Mouse (Mus musculus): Measurements from ENCODE around the gene Prr36. TPM values are rescaled to one million over a fixed set of nuclear protein-coding genes. Genes with fewer than 3 reads are reported as not detected.
A peak's percentile ranks its signal among the peaks of the same experiment; 100 is the strongest.

The Prr36 gene
- polyA plus RNA-seq, 1 experiment from 2014 or later = 0.25 TPM

DNA sequence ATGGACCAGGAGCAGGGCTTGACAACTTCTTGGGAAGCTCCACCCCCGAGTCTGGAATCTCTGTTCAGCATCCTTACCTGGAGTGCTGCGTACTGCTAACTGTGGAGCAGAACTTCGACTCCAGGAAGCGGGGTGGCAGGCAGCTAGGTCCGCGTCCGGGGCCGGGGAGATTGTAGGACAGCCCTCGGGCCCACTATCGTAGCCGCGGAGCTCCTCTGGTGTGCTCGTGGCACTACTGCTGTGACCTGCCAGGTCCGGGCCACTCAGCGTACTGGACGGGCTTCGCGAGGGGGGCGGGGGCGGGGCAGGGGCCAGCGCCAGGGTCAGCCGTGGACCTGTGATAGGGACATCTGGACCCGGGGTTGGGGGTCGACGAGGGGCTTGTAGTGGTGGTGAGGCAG is 4.5 kb downstream of the Prr36 start:
- H3K36me3 ChIP-seq (ENCODE audit: control insufficient read depth, insufficient read depth) = no peaks in the 10 kb centered on the region; the same call in 1 of the 2 replicates
- H3K27me3 ChIP-seq (ENCODE audit: control insufficient read depth, insufficient read depth, low read length) = peaks cover 43% of the 10 kb centered on the region
- peak overlapping the region; percentile 41 for H3K4me3 ChIP-seq (ENCODE audit: low read length)
- no peak overlapping the region for H3K27ac ChIP-seq (ENCODE audit: low read length)
- H3K9ac ChIP-seq (ENCODE audit: low read length) = peak overlapping the region; percentile 54
- ATAC-seq (replicated peaks; ENCODE audit: extremely low read depth, insufficient read depth, low FRiP score) = 0 out of 2 replicates have a peak, but pooled peaks have one; percentile 2
- H3K4me2 ChIP-seq (ENCODE audit: low read depth, low read length) = peak overlapping the region; percentile 76
- WGBS = 1% methylated on average over 25 of the region's 25 CpGs
- peaks cover 27% of the 10 kb centered on the region for H3K4me1 ChIP-seq (ENCODE audit: control insufficient read depth, insufficient read depth, low read length)
- no peaks in the 10 kb centered on the region; the same call in 1 of the 2 replicates for H3K9me3 ChIP-seq (replicated peaks; ENCODE audit: control insufficient read depth, low read length)

GRCm38 (mm10) chr8:4211097-4211496 is 6.2 kb downstream of the Prr36 start:
- ATAC-seq (replicated peaks; ENCODE audit: extremely low read depth, insufficient read depth, low FRiP score) = no peak
- 75% methylated on average over 6 of the region's 6 CpGs for WGBS

GRCm38 (mm10) chr8:4207016-4207350 is 10.3 kb downstream of the Prr36 start:
- H3K4me2 ChIP-seq (ENCODE audit: low read depth, low read length) = no peak overlapping the region; the same call in 1 of the 2 replicates
- H3K9ac ChIP-seq (ENCODE audit: low read length) = no peak overlapping the region
- no peak overlapping the region for H3K4me3 ChIP-seq (ENCODE audit: low read length)
- peaks cover 5% of the 10 kb centered on the region for H3K4me1 ChIP-seq (ENCODE audit: control insufficient read depth, insufficient read depth, low read length)
- 61% methylated on average over 2 of the region's 2 CpGs for WGBS
- no peaks in the 10 kb centered on the region; the same call in 1 of the 2 replicates for H3K9me3 ChIP-seq (replicated peaks; ENCODE audit: control insufficient read depth, low read length)
- H3K27me3 ChIP-seq (ENCODE audit: control insufficient read depth, insufficient read depth, low read length) = peaks cover 26% of the 10 kb centered on the region
- no peak overlapping the region for H3K27ac ChIP-seq (ENCODE audit: low read length)
- H3K36me3 ChIP-seq (ENCODE audit: control insufficient read depth, insufficient read depth) = no peaks in the 10 kb centered on the region; the same call in 1 of the 2 replicates
- ATAC-seq (replicated peaks; ENCODE audit: extremely low read depth, insufficient read depth, low FRiP score) = no peak

More at GRCm38 (mm10) chr8:4211097-4211496, 6.2 kb downstream of the Prr36 start:
- no peak overlapping the region for H3K27ac ChIP-seq (ENCODE audit: low read length)
- H3K27me3 ChIP-seq (ENCODE audit: control insufficient read depth, insufficient read depth, low read length) = peaks cover 33% of the 10 kb centered on the region
- no peak overlapping the region for H3K9ac ChIP-seq (ENCODE audit: low read length)
- no peaks in the 10 kb centered on the region; the same call in 1 of the 2 replicates for H3K36me3 ChIP-seq (ENCODE audit: control insufficient read depth, insufficient read depth)
- no peak overlapping the region for H3K4me2 ChIP-seq (ENCODE audit: low read depth, low read length)
- no peaks in the 10 kb centered on the region; the same call in 1 of the 2 replicates for H3K9me3 ChIP-seq (replicated peaks; ENCODE audit: control insufficient read depth, low read length)
- H3K4me1 ChIP-seq (ENCODE audit: control insufficient read depth, insufficient read depth, low read length) = peaks cover 20% of the 10 kb centered on the region
- no peak overlapping the region for H3K4me3 ChIP-seq (ENCODE audit: low read length)

DNA sequence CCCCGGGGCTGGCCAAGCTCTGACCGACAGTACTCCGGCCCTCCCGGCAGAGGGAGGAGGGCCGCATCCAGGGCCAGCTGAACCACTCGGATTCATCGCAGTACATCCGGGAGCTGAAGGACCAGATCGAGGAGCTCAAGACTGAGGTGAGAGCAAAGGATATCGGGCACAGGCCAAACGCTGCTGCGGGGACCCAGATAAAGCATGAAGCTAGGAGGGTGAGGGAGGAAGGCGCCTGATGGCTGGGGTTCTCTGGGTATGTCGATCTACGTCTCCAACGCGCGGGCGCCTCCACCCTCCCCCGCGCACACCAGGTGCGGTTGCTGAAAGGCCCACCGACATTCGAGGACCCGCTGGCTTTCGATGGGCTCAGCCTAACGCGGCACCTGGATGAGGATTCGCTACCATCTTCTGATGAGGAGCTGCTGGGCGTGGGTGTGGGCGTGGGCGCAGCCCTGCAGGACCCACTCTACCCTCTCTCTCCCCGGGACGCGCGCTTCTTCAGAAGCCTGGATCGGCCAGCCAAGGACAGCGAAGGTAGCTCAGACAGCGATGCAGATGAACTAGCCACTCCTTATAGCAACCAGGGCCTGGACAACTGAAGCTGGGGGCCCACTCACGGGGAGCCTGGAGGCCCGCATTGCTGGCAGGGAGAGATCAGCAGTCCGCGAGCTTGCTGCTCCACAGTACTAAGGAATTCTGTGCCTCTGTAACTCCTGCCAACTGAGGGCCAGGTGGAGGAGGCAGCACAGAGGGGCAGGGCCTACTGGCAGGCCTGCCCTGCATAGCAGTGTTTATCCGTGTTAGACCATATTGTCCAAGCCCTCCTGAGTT is 10.9 kb downstream of the Prr36 start:
- peak; percentile 37; the same call in 1 of the 2 replicates for ATAC-seq (replicated peaks; ENCODE audit: extremely low read depth, insufficient read depth, low FRiP score)
- peak overlapping the region; percentile 45 for H3K4me2 ChIP-seq (ENCODE audit: low read depth, low read length)
- WGBS = 16% methylated on average over 44 of the region's 44 CpGs
- H3K27ac ChIP-seq (ENCODE audit: low read length) = no peak overlapping the region
- H3K9ac ChIP-seq (ENCODE audit: low read length) = peak overlapping the region; percentile 45
- peak overlapping the region; percentile 23 for H3K4me3 ChIP-seq (ENCODE audit: low read length)
- no peaks in the 10 kb centered on the region; the same call in 1 of the 2 replicates for H3K9me3 ChIP-seq (replicated peaks; ENCODE audit: control insufficient read depth, low read length)
- H3K4me1 ChIP-seq (ENCODE audit: control insufficient read depth, insufficient read depth, low read length) = peaks cover 5% of the 10 kb centered on the region
- peaks cover 26% of the 10 kb centered on the region for H3K27me3 ChIP-seq (ENCODE audit: control insufficient read depth, insufficient read depth, low read length)
- no peaks in the 10 kb centered on the region; the same call in 1 of the 2 replicates for H3K36me3 ChIP-seq (ENCODE audit: control insufficient read depth, insufficient read depth)

- H3K27me3 ChIP-seq (ENCODE audit: control insufficient read depth, insufficient read depth, low read length) = peaks cover 26% of the 10 kb centered on the region
- 33% methylated on average over 38 of the region's 38 CpGs for WGBS
- H3K9ac ChIP-seq (ENCODE audit: low read length) = no peak overlapping the region
- H3K36me3 ChIP-seq (ENCODE audit: control insufficient read depth, insufficient read depth) = no peaks in the 10 kb centered on the region; the same call in 1 of the 2 replicates
- peak overlapping the region; percentile 23 for H3K4me3 ChIP-seq (ENCODE audit: low read length)
- H3K4me1 ChIP-seq (ENCODE audit: control insufficient read depth, insufficient read depth, low read length) = peaks cover 5% of the 10 kb centered on the region
- no peak overlapping the region for H3K27ac ChIP-seq (ENCODE audit: low read length)
- peak overlapping the region; percentile 45; the same call in 1 of the 2 replicates for H3K4me2 ChIP-seq (ENCODE audit: low read depth, low read length)
- no peaks in the 10 kb centered on the region; the same call in 1 of the 2 replicates for H3K9me3 ChIP-seq (replicated peaks; ENCODE audit: control insufficient read depth, low read length)
- ATAC-seq (replicated peaks; ENCODE audit: extremely low read depth, insufficient read depth, low FRiP score) = no peak
Observed at GRCm38 (mm10) chr8:4205246-4206123, 11.8 kb downstream of the Prr36 start.

DNA sequence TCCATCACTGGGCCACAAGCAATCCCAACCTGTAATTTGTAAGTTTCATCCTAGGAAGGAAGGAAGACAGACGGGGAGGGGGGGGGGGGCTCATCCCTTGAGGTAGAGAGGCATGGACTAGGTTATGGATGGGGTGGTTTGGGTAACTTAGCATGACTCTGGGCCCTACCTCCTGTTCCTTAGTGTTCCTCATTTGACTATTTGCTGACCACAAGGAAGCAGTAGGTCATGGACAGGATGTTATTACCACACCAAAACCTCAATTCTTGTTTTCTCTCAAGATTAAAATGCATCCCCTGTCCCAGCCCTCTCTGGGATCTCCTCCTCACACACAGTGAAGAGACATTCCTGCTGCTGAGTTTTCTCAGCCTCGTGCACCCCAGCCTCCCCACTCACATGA is 15.9 kb downstream of the Prr36 start:
- no peak overlapping the region for H3K9ac ChIP-seq (ENCODE audit: low read length)
- no peaks in the 10 kb centered on the region for H3K9me3 ChIP-seq (replicated peaks; ENCODE audit: control insufficient read depth, low read length)
- no peaks in the 10 kb centered on the region for H3K36me3 ChIP-seq (ENCODE audit: control insufficient read depth, insufficient read depth)
- no peak overlapping the region for H3K27ac ChIP-seq (ENCODE audit: low read length)
- 59% methylated on average over 2 of the region's 2 CpGs for WGBS
- no peaks in the 10 kb centered on the region; the same call in 1 of the 2 replicates for H3K4me1 ChIP-seq (ENCODE audit: control insufficient read depth, insufficient read depth, low read length)
- H3K4me2 ChIP-seq (ENCODE audit: low read depth, low read length) = no peak overlapping the region
- ATAC-seq (replicated peaks; ENCODE audit: extremely low read depth, insufficient read depth, low FRiP score) = no peak
- peaks cover 21% of the 10 kb centered on the region for H3K27me3 ChIP-seq (ENCODE audit: control insufficient read depth, insufficient read depth, low read length)
- no peak overlapping the region for H3K4me3 ChIP-seq (ENCODE audit: low read length)

- Histone ChIP-seq H3K4me3 (ENCODE audit: low read length) (no peak overlapping the region), H3K9me3 (replicated peaks; ENCODE audit: control insufficient read depth, low read length) (no peaks in the 10 kb centered on the region), H3K27ac (ENCODE audit: low read length) (no peak overlapping the region), H3K36me3 (ENCODE audit: control insufficient read depth, insufficient read depth) (0 out of 2 replicates have a peak, but pooled peaks cover 1% of the 10 kb centered on the region), H3K9ac (ENCODE audit: low read length) (no peak overlapping the region), H3K4me2 (ENCODE audit: low read depth, low read length) (peak overlapping the region; percentile 46), H3K4me1 (ENCODE audit: control insufficient read depth, insufficient read depth, low read length) (peaks cover 6% of the 10 kb centered on the region), H3K27me3 (ENCODE audit: control insufficient read depth, insufficient read depth, low read length) (no peaks in the 10 kb centered on the region)
- 46% methylated on average over 7 of the region's 7 CpGs for WGBS
- no peak for ATAC-seq (replicated peaks; ENCODE audit: extremely low read depth, insufficient read depth, low FRiP score)
Observed at GRCm38 (mm10) chr8:4193588-4193894, 23.7 kb downstream of the Prr36 start.

- no peak overlapping the region for H3K9ac ChIP-seq (ENCODE audit: low read length)
Observed at GRCm38 (mm10) chr8:4192807-4193587, 24.3 kb downstream of the Prr36 start.

More at GRCm38 (mm10) chr8:4192807-4193587, 24.3 kb downstream of the Prr36 start:
- Histone ChIP-seq H3K27ac (ENCODE audit: low read length) (no peak overlapping the region), H3K9me3 (replicated peaks; ENCODE audit: control insufficient read depth, low read length) (no peaks in the 10 kb centered on the region), H3K4me1 (ENCODE audit: control insufficient read depth, insufficient read depth, low read length) (peaks cover 6% of the 10 kb centered on the region), H3K27me3 (ENCODE audit: control insufficient read depth, insufficient read depth, low read length) (no peaks in the 10 kb centered on the region), H3K4me2 (ENCODE audit: low read depth, low read length) (peak overlapping the region; percentile 46), H3K4me3 (ENCODE audit: low read length) (no peak overlapping the region), H3K36me3 (ENCODE audit: control insufficient read depth, insufficient read depth) (0 out of 2 replicates have a peak, but pooled peaks cover 5% of the 10 kb centered on the region)
- ATAC-seq (replicated peaks; ENCODE audit: extremely low read depth, insufficient read depth, low FRiP score) = peak; percentile 85
- 11% methylated on average over 18 of the region's 18 CpGs for WGBS

All from heart, embryonic 16.5 days (tissue).